Mouse (Mus musculus) hindbrain, embryonic 13.5 days (tissue): ENCODE data around the gene Fnbp1l. TPM values are rescaled to one million over a fixed set of nuclear protein-coding genes. Genes with fewer than 3 reads are reported as not detected.

Experiments
- ATAC-seq: fragments of 200-750 bp; cut with Nextera tagmentation; 2 replicates; pipeline ENCODE4 v1.8.0; 2017; ENCODE audit warnings: moderate TSS enrichment; ENCODE audit not compliant: low FRiP score
- H3K27ac ChIP-seq: fragments of 300-500 bp; sonication (generic); 2 replicates; pipeline ENCODE4 v1.5.1; 2015; ENCODE audit warnings: inconsistent platforms, mild to moderate bottlenecking, moderate library complexity
- H3K27me3 ChIP-seq: fragments of 300-500 bp; sonication (generic); 2 replicates; pipeline ENCODE4 v1.6.1; 2015; ENCODE audit warnings: mild to moderate bottlenecking, inconsistent platforms
- H3K36me3 ChIP-seq: fragments of 300-500 bp; sonication (generic); 2 replicates; pipeline ENCODE4 v1.6.1; 2015; ENCODE audit warnings: mild to moderate bottlenecking, inconsistent platforms
- H3K4me1 ChIP-seq: fragments of 300-500 bp; sonication (generic); replicated peaks from 2 replicates; pipeline ENCODE4 v1.6.1; 2015; ENCODE audit warnings: inconsistent platforms
- H3K4me2 ChIP-seq: fragments of 300-500 bp; sonication (generic); 2 replicates; pipeline ENCODE4 v1.6.1; 2015; ENCODE audit warnings: inconsistent platforms, mild to moderate bottlenecking, moderate library complexity
- H3K4me3 ChIP-seq: fragments of 300-500 bp; sonication (generic); 2 replicates; pipeline ENCODE4 v1.5.1; 2015; ENCODE audit warnings: mild to moderate bottlenecking, inconsistent platforms
- H3K9ac ChIP-seq: fragments of 300-500 bp; sonication (generic); 2 replicates; pipeline ENCODE4 v1.6.1; 2015; ENCODE audit warnings: mild to moderate bottlenecking, inconsistent platforms
- H3K9me3 ChIP-seq: fragments of 300-500 bp; sonication (generic); 2 replicates; pipeline ENCODE4 v1.6.1; 2016; ENCODE audit warnings: inconsistent platforms
- WGBS: fragments of 180-500 bp; shearing (Covaris S2); methylation state at CpG from one replicate; pipeline ENCODE4 v1.1.7; 2015; 5-methylcytosine and 5-hydroxymethylcytosine counted together
- polyA plus RNA-seq: library from polyadenylated mRNA; unstranded; fragments of >200 nt; fragmentation: Nextera tagmentation; extraction: Ambion mirVana; gene quantifications from 2 replicates; pipeline ENCODE4 v1.2.1, GENCODE M21; 2015

Fnbp1l gene
- 211 and 214 TPM in 2 replicates for polyA plus RNA-seq

DNA sequence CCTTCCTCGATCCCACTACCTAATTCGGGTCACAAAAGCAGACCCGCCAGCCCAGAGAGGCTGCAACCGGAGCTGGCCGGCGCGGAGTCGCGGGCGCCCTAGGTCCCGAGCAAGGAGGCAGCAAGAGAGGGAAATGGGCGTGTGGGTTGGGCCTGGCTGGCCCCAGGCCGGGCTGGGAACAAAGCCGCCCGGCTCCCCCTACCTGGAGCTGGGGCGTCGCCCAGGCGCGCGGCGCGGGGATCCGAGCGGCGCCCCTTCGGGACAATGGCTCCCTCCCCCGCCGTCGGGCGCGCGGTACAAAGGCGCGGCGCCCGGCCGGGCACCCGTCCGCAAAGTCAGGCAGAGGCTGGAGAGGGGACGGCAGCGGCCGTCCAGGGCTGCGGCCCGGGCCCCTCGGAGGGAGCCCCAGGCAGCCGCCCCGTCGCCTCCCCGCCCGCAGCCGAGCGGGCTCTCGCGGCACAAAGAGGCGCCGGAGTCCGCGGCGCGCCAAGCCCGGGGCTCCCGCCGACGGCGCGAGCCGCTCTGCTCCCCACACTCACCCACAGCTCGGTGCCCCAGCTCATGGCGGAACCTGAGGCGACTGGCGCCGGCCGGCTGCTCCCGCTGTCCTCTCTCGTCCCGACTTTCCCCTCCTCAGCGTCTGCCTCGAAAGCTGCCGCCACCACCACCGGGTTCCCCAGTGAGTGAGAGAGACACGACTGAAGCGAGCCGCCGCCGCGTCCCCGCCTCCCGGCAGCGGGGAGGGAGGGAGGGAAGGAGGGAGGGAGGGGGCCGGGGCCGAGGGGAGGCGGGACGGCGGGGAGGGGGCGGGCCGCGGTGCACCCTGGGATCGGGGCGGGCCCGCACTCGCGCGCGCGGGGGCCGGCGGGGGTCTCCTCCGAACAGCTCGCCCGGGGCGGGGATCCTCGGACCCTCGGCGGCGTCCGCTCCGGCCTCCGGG lies at the start of gene Fnbp1l:
Gene Fnbp1l (minus strand): TSS at position 725 of the 940 bp plus-strand sequence.
- under 1% methylated on average over 77 of the region's 118 CpGs for WGBS
- no peaks in the 10 kb centered on the region for H3K9me3 ChIP-seq
- H3K4me1 ChIP-seq = peaks cover 43% of the 10 kb centered on the region
- no peaks in the 10 kb centered on the region for H3K36me3 ChIP-seq
- H3K4me3 ChIP-seq = peak within 1 kb of the TSS; percentile 96
- peak within 1 kb of the TSS; percentile 80 for H3K4me2 ChIP-seq
- H3K9ac ChIP-seq = peak within 1 kb of the TSS; percentile 100
- H3K27me3 ChIP-seq = no peaks in the 10 kb centered on the region
- peak; percentile 87 for ATAC-seq
- H3K27ac ChIP-seq = peak within 1 kb of the TSS; percentile 100

DNA sequence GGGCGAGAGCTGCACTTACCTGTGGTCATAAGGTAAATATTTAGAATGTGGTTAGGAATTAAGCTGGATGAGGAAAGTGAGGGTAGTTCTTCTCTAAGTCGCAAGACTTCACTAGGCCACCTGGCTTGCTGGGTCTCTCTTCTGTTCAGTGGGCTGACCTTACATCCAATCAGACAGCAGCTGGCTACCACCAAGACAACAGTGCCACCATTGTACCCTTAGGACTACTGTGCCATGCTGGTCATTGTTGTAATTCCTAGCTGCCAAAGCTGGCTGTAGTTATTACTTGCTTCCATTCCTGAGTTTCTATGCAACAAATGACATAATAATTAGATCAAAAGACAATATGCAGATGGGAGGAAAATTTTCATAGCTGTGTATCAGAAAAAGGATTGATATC lies 41.3 kb upstream of the Fnbp1l start:
- H3K27ac ChIP-seq = no peak overlapping the region
- H3K9ac ChIP-seq = no peak overlapping the region
- no peak overlapping the region for H3K4me3 ChIP-seq
- no peaks in the 10 kb centered on the region for H3K27me3 ChIP-seq
- no peak for ATAC-seq
- H3K4me1 ChIP-seq = no peaks in the 10 kb centered on the region
- 93% methylated on average over 2 of the region's 2 CpGs for WGBS
- H3K4me2 ChIP-seq = no peak overlapping the region
- H3K36me3 ChIP-seq = no peaks in the 10 kb centered on the region
- H3K9me3 ChIP-seq = no peaks in the 10 kb centered on the region

DNA sequence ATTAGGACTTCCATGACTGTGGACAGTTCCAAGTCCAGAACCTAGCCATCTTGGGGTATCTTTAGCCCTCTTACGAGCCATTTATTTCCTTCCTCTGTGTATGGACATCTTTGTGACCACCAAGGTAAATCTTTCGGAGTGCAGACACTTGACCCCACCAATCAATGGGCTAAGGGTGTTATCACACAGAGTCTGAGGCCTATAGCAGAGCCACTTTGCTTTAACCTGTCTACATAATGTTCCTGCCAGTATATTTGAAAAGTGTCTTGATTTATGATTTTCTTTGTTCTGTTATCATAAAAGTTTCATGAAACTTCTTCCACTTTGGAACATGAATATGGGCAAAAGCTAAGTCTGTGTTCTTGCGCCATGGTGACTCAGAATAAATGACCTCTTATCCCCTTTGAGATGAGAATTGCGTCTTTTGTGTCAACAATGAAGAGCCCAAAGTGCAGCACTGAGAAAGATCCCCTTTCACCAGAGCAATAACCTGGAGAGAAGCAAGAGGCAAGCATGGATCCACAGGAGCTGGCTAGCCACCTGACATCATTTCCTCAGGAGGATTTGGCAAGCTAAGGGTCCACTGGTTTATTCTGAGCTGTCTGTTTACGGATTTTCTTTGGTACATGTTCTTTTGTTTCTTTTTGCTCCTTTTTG lies 39.9 kb upstream of the Fnbp1l start:
- ATAC-seq = no peak
- H3K36me3 ChIP-seq = no peaks in the 10 kb centered on the region
- no peak overlapping the region for H3K27ac ChIP-seq
- no peak overlapping the region for H3K9ac ChIP-seq
- H3K4me3 ChIP-seq = no peak overlapping the region
- H3K4me2 ChIP-seq = no peak overlapping the region
- H3K9me3 ChIP-seq = no peaks in the 10 kb centered on the region
- no peaks in the 10 kb centered on the region for H3K4me1 ChIP-seq
- H3K27me3 ChIP-seq = no peaks in the 10 kb centered on the region
- WGBS = 87% methylated on average over 5 of the region's 5 CpGs

DNA sequence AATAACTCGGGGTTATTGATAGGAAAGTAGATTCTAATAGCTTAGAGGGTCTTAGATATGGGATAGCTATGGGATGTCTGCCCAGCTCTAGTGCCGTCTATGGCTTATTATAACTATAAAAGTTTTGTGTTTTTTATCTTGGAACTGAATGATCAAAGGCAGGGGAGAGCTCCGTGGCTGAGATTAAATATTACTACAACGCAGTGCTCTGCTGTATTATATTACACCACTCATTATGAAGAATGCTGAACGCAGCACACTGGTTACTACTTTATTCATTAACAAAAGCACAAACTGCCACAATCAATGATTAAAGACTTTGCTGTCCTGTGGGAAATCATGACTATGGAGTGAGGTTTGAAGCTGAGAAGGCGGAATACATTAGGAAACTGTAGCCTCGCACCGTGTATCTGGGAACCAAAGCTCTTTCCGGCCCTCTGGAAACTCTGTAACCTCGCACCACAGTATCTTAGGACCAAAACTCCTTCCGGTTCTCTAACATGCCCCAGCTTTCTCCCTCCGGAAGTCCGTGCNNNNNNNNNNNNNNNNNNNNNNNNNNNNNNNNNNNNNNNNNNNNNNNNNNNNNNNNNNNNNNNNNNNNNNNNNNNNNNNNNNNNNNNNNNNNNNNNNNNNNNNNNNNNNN lies 27.8 kb upstream of the Fnbp1l start:
- H3K4me2 ChIP-seq = no peak overlapping the region
- no peak overlapping the region for H3K9ac ChIP-seq
- no peak overlapping the region for H3K4me3 ChIP-seq
- peak; percentile 49; the same call in 1 of the 2 replicates for ATAC-seq
- peaks cover 5% of the 10 kb centered on the region; the same call in 1 of the 2 replicates for H3K4me1 ChIP-seq
- H3K27me3 ChIP-seq = no peaks in the 10 kb centered on the region
- H3K27ac ChIP-seq = no peak overlapping the region
- no peaks in the 10 kb centered on the region for H3K36me3 ChIP-seq
- WGBS = 56% methylated on average over 13 of the region's 13 CpGs
- no peaks in the 10 kb centered on the region for H3K9me3 ChIP-seq

- H3K4me1 ChIP-seq = peaks cover 3% of the 10 kb centered on the region
Measured at GRCm38 (mm10) chr3:122640286-122640685, 20.8 kb upstream of the Fnbp1l start.

GRCm38 (mm10) chr3:122639197-122639475 lies 19.6 kb upstream of the Fnbp1l start:
- Histone ChIP-seq H3K36me3 (no peaks in the 10 kb centered on the region), H3K4me3 (no peak overlapping the region), H3K9ac (no peak overlapping the region), H3K27ac (no peak overlapping the region), H3K4me2 (no peak overlapping the region), H3K9me3 (no peaks in the 10 kb centered on the region), H3K4me1 (peaks cover 9% of the 10 kb centered on the region), H3K27me3 (no peaks in the 10 kb centered on the region)
- ATAC-seq = peak; percentile 67; the same call in 1 of the 2 replicates
- WGBS = 79% methylated on average over 2 of the region's 2 CpGs

More at GRCm38 (mm10) chr3:122640286-122640685, 20.8 kb upstream of the Fnbp1l start:
- H3K27ac ChIP-seq = no peak overlapping the region
- H3K4me2 ChIP-seq = no peak overlapping the region
- H3K36me3 ChIP-seq = no peaks in the 10 kb centered on the region
- no peak overlapping the region for H3K4me3 ChIP-seq
- H3K9ac ChIP-seq = no peak overlapping the region
- H3K9me3 ChIP-seq = no peaks in the 10 kb centered on the region
- no peaks in the 10 kb centered on the region for H3K27me3 ChIP-seq
- ATAC-seq = no peak

DNA sequence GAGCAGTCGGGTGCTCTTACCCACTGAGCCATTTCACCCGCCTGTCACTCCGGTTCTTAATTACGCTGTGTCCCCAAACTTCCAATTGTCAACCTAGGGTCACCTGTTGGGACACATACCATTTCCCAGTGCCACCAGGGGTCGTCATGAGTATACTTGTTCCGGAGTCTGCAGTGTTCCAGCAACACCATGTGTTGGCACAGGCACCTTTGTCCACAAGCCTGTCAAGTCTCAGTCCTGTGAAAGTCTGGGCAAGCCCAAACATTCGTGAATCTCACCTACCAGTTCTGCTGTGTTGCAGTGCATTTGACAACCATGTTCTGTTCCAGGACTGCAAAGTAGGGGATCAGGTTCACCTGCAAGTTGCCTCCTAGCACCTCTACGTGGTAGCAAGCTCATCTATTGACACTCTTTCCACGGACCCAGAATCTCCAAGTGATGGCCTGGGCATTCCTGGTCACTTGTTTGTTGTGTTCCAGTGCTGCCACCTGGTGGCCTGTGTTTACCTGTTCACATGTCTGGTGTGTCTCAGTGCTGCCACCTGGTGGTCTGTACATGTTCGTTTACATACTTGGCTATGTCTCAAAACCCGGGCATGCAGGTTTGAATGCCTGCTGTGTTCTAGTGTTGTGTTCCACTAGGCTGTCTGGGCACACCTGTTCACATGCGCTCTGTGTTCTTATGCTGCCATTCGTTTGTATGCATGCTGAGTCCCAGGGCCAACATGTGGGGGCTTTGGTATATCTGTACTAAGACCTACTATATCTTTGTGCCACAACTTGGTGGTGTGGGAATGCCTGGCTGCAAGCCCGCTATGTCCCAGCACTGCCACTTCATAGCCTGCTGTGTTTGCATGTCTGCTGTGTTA lies 19.0 kb upstream of the Fnbp1l start:
- peak; percentile 82 for ATAC-seq
- H3K27ac ChIP-seq = no peak overlapping the region
- H3K4me1 ChIP-seq = peaks cover 9% of the 10 kb centered on the region
- no peak overlapping the region for H3K4me3 ChIP-seq
- H3K36me3 ChIP-seq = no peaks in the 10 kb centered on the region
- H3K9ac ChIP-seq = no peak overlapping the region
- H3K4me2 ChIP-seq = no peak overlapping the region
- 41% methylated on average over 14 of the region's 14 CpGs for WGBS
- no peaks in the 10 kb centered on the region for H3K27me3 ChIP-seq
- H3K9me3 ChIP-seq = no peaks in the 10 kb centered on the region

GRCm38 (mm10) chr3:122637280-122637679 lies 17.8 kb upstream of the Fnbp1l start:
- Histone ChIP-seq H3K27me3 (no peaks in the 10 kb centered on the region), H3K4me2 (no peak overlapping the region), H3K4me3 (no peak overlapping the region), H3K36me3 (no peaks in the 10 kb centered on the region), H3K4me1 (peaks cover 9% of the 10 kb centered on the region), H3K9ac (no peak overlapping the region), H3K9me3 (no peaks in the 10 kb centered on the region), H3K27ac (no peak overlapping the region)
- 87% methylated on average over 1 of the region's 1 CpGs for whole genome bisulfite sequencing
- no peak for ATAC-seq

GRCm38 (mm10) chr3:122635246-122635645 lies 15.7 kb upstream of the Fnbp1l start:
- Histone ChIP-seq H3K9me3 (no peaks in the 10 kb centered on the region), H3K4me2 (no peak overlapping the region), H3K4me3 (no peak overlapping the region), H3K27ac (0 out of 2 replicates have a peak overlapping the region, but pooled peaks have one; percentile 40), H3K4me1 (peaks cover 9% of the 10 kb centered on the region), H3K36me3 (no peaks in the 10 kb centered on the region), H3K27me3 (no peaks in the 10 kb centered on the region), H3K9ac (0 out of 2 replicates have a peak overlapping the region, but pooled peaks have one; percentile 14)
- ATAC-seq = no peak
- WGBS = 28% methylated on average over 12 of the region's 12 CpGs

- Histone ChIP-seq H3K4me1 (no peaks in the 10 kb centered on the region), H3K4me2 (peak overlapping the region; percentile 6; the same call in 1 of the 2 replicates), H3K9ac (no peak overlapping the region), H3K4me3 (no peak overlapping the region), H3K27ac (no peak overlapping the region), H3K27me3 (no peaks in the 10 kb centered on the region), H3K36me3 (no peaks in the 10 kb centered on the region), H3K9me3 (no peaks in the 10 kb centered on the region)
- ATAC-seq = no peak
- 18% methylated on average over 13 of the region's 13 CpGs for WGBS
Measured at GRCm38 (mm10) chr3:122629580-122629979, 10.1 kb upstream of the Fnbp1l start.

DNA sequence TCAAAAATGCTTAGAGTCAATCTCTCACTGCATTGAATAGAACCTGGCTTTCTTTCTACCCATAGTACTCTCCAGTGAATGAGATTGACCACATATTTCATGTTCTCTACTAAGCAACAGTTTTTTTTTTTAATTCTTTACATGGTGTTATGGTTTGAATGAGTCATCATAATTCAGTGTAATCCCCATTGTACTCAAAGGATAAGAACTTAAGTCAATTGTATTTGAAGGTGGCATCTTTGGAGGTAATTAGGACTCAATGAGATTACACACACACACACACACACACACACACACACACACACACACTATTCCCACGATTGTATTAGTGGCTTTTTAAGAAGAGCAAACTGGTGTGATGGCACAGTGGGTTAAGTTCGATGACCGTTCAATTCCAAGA lies 9.4 kb upstream of the Fnbp1l start:
- H3K4me3 ChIP-seq = no peak overlapping the region
- no peak overlapping the region for H3K27ac ChIP-seq
- H3K27me3 ChIP-seq = no peaks in the 10 kb centered on the region
- no peak for ATAC-seq
- no peak overlapping the region for H3K4me2 ChIP-seq
- H3K4me1 ChIP-seq = no peaks in the 10 kb centered on the region
- no peak overlapping the region for H3K9ac ChIP-seq
- no peaks in the 10 kb centered on the region for H3K36me3 ChIP-seq
- 89% methylated on average over 3 of the region's 3 CpGs for WGBS
- no peaks in the 10 kb centered on the region for H3K9me3 ChIP-seq
